Mouse (Mus musculus) brain, adult 2 months (tissue): ENCODE measurements around the gene Sos1.
"Not testable (repeated sequence)": the region's sequence is repeated elsewhere in the genome, so short reads cannot be mapped to it uniquely, and the experiment has no call there.

Experiments
- DNase-seq: peaks from one replicate; pipeline ENCODE4 v3.0.0; 2011; ENCODE audit warnings: low read depth, low spot score

The Sos1 gene

GRCm38 (mm10) chr17:80420998-80421397 lies 59.3 kb downstream of the Sos1 start:
- no peak for DNase-seq

DNA sequence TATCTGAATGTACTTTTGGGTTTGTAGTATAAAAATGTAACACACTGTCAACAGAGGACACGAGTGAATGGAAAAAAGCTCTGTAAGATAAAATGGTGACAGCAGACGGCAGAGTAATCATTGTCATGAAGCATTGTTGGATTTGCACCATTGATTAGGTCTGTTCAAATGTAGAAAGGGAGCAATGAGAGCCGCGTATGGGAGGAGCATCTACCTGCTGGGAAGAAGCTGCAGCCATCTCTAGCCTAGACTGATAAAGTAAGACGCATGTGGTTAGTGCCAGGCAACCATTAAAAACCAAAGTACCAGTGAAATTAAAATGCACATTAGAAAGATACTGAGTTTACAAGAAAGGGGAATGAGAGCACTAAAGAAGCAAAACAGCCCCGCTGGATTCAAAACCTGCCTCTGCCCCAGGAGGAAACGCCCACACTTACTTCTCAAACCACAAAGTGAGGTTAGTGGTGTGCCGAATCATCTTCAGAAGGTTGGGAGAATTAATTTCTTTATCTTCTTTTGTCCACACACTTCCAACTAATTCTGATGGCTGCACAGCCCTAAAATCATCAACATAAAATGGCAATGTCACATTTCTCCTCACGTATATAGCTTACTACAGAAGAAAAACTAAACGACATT lies 61.6 kb downstream of the Sos1 start:
- no peak for DNase-seq

DNA sequence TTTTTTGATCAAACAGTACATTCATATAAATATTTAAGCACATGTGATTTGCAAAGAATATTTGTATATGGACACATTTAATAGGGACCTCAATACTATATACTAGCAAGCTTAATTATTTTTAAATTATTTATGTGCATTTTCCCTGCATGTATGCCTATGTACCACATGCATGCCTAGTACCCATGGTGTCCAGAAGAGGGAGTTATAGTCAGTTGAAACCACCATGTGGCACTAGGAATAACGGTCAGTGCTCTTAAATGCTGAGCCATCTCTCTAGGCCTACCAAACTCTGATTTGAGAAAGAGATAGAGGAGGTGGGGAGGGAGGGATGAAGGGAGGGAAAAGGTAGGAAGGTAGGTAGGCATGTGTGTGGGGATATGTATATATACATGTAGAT lies 69.1 kb downstream of the Sos1 start:
- DNase-seq: no peak

DNA sequence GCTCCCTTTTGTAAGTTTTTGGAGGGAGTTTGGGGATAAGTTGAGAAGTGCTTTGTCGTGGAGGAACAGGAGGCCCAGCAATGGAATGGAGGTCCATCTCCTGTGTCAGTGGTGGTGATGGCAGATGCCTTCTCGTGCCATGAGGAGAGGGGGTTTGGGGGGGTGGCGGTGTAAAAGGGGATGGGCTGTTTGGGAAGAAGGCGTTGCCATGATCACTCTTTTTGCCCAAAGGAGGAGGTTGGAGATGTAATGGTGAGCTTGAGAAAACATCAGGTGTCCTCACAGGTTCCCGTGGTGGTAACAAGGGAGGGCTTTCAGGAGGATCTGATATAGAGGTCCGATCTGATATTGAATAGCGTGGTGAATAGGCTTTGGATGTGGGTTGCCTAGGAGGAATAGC lies 82.0 kb downstream of the Sos1 start:
- no peak for DNase-seq

GRCm38 (mm10) chr17:80391423-80392403 lies 88.5 kb downstream of the Sos1 start:
- peak; percentile 57 for DNase-seq

DNA sequence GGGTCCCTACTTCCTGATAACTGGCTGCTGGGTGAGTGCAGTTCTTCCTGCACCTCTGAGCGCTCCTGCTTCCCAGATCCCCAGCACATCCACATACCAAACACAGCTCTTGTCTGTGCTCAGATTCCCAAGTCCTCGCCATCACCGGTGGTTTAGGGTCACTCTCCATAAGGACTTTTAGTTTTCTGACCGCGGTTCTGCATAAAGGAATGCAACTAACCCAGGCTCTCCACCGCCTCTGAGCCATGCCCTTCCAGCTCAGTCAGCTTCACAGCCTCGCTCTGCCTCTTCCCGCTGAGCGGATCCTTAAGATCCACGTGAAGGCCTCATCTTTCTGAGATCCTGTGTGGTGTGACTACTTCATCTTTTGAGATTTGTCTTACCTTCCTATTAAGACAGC lies 90.2 kb downstream of the Sos1 start:
- DNase-seq: no peak

GRCm38 (mm10) chr17:80385671-80386070 lies 94.6 kb downstream of the Sos1 start:
- no peak for DNase-seq

- not testable (repeated sequence) for DNase-seq
Measured at GRCm38 (mm10) chr17:80378386-80378785, 101.9 kb downstream of the Sos1 start.

DNA sequence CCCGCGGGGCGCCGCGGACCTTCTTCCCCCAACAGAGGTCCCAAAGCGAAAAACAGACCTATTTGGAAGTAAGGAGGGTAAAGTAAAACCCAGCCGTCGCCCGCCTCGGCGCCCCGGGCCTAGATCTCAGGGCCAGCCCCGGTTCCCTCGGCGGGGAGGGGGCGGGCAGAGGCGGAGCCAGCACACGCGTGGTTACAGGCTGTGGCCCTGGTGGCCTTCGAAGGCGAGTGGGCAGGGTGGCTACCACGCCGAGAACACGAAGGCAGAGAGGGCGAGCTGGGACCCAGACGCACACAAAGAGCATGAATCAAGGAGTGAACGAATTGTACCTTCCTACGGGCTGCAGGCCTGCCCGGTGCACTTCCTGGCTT lies 106.5 kb downstream of the Sos1 start:
- DNase-seq: no peak

- peak; percentile 97 for DNase-seq
Measured at GRCm38 (mm10) chr17:80372989-80373725, 107.1 kb downstream of the Sos1 start, which contains the start of gene Gm10190. Gene Gm10190, minus strand, starts transcription at chr17:80373541.

- no peak for DNase-seq
Measured at GRCm38 (mm10) chr17:80368606-80369005, 111.6 kb downstream of the Sos1 start.

- no peak for DNase-seq
Measured at GRCm38 (mm10) chr17:80367276-80367675, 113.0 kb downstream of the Sos1 start.

DNA sequence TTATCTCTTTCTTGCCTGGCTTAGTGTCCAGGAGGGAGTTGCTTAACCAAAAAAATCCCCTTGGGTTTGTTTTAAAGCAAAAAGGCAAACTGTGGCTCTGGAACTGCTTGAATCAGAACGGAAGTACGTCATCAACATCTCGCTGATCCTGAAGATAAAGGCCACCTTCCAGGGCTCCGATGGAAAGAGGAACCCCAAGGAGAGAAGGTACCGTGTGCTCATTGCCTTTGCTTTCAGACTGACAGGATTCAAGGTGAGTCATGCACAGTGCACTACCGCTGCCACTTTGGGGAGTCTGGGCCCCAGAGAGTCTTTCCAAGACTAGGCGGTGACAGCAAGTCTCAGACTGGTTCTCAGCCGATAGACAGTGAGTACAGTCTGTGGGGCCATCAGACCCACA lies 120.0 kb downstream of the Sos1 start:
- DNase-seq: no peak

DNA sequence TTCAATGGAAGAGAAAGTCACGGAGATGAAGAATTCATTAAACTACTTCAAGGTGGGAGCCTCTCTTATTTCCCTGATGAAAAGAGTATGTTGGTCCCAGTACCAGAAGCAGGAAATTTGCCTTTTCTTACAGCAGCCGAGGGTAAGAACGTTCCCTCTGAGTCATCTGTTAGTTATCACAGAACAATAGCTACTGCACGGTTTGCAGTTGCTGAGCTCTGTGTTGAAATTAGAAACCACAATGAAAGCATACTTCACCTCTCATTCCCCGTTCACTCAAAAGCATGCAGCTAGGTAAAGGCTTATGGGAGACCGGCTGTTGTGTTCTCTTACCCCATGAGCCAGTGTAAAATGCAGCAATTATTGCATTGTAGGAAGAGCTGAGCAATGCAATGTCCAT lies 133.0 kb downstream of the Sos1 start:
- DNase-seq: peak; percentile 53

- DNase-seq: no peak
Measured at GRCm38 (mm10) chr17:80346591-80347125, 133.6 kb downstream of the Sos1 start.

DNA sequence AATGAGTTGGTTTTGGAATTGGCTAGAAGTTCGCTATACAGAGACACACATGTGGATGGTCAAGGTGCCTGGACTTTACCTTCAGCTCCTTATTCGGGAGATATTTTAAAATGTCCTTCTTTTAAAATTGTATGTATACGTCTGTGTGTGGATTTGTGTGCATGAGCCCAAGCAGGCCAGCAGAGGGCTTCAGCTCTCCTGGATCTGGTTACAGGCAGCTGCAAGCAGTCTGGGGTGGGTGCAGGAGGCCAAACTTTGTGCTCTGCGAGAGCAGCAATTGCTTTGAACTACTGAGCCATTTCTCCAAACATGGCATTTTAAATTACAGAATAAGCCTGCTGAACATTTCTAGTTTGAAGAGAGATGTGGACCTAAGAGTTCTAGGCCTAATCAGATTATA lies 135.0 kb downstream of the Sos1 start:
- DNase-seq: peak; percentile 19
